Mouse (Mus musculus): ENCODE results near the gene Ngf. TPM values are rescaled to one million over a fixed set of nuclear protein-coding genes. Genes with fewer than 3 reads are reported as not detected.

Gene Ngf
- polyA plus RNA-seq, 1 experiment from 2014 or later: 0.23 TPM

DNA sequence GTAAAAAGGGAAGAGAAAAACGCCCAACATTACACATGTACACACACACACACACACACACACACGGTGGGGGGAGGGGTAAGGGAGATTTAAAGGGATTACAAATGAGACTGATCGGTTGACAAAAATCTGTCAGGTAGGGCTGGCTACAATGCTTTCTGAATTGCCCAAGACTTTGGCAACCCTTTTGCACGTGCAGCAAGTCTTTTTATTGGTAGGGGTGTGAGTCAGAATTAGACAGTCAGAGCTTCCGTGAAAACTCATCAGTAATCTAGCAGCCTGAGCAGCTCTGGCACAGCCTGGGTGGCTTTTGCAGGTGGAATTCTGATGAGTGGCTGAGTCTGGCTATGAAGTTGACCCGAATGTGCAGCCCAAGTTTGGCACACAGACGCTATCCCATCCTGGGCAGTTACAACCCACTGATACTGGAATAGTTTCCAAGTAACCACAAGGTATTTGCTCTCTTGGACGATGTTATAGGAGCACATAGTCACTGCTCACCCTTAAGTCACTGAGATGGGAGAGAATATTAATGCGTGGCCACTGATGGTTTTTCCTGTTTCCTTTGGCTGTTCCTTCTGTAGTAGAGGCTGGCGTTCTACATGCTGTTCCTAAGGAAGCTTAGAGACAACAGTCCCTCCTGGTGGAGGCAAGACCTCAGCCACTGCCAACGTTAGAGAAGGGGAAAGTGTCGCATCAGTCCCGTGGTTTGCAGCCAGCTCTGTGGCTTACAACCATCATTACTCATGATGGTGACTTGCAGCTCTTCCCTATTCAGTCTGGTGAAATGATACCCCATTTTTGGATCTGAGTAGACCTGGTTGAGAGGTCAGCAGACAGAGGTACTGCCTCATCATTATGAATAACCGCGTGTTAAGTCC is 4.8 kb downstream of the Ngf start:
- Histone ChIP-seq H3K36me3 (no peaks in the 10 kb centered on the region), H3K4me2 (replicated peaks) (no peak overlapping the region), H3K4me3 (replicated peaks) (no peak overlapping the region), H3K4me1 (replicated peaks) (peaks cover 10% of the 10 kb centered on the region), H3K27me3 (peaks cover 30% of the 10 kb centered on the region), H3K27ac (no peak overlapping the region), H3K9me3 (no peaks in the 10 kb centered on the region), H3K9ac (replicated peaks) (no peak overlapping the region)
- no peak for ATAC-seq
- 84% methylated on average over 15 of the region's 15 CpGs for WGBS

GRCm38 (mm10) chr3:102477917-102478694 is 8.4 kb downstream of the Ngf start:
- Histone ChIP-seq H3K4me2 (replicated peaks) (no peak overlapping the region), H3K27ac (no peak overlapping the region), H3K36me3 (no peaks in the 10 kb centered on the region), H3K9ac (replicated peaks) (no peak overlapping the region), H3K4me1 (replicated peaks) (no peaks in the 10 kb centered on the region), H3K27me3 (no peaks in the 10 kb centered on the region), H3K4me3 (replicated peaks) (no peak overlapping the region), H3K9me3 (no peaks in the 10 kb centered on the region)
- ATAC-seq: no peak
- WGBS: 90% methylated on average over 12 of the region's 12 CpGs

GRCm38 (mm10) chr3:102490393-102491123 is 20.8 kb downstream of the Ngf start:
- H3K9me3 ChIP-seq: no peaks in the 10 kb centered on the region
- ATAC-seq: no peak
- no peaks in the 10 kb centered on the region for H3K4me1 ChIP-seq (replicated peaks)
- H3K36me3 ChIP-seq: no peaks in the 10 kb centered on the region
- WGBS: 81% methylated on average over 14 of the region's 14 CpGs
- H3K9ac ChIP-seq (replicated peaks): no peak overlapping the region
- H3K4me2 ChIP-seq (replicated peaks): no peak overlapping the region
- no peak overlapping the region for H3K4me3 ChIP-seq (replicated peaks)
- no peak overlapping the region for H3K27ac ChIP-seq
- no peaks in the 10 kb centered on the region for H3K27me3 ChIP-seq

DNA sequence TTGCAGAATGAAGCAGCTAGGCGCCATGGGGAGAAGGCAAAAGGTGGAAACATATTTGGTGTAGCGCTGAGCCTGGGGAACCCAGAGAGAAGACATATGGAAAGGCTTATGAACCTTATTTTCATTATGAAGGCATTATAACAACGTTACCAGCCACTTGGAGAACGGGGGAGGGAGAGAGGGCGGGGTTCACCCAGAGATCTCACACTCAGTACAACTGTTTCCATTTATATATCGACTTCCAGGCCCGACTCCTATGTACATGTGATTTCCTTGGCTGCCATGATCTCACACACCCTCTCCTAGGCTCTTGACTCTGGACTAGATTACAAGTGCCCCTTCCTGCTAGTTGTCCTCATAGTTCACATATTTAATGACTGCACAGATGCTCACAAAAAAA is 28.4 kb downstream of the Ngf start:
- Histone ChIP-seq H3K4me3 (replicated peaks) (no peak overlapping the region), H3K36me3 (no peaks in the 10 kb centered on the region), H3K4me1 (replicated peaks) (no peaks in the 10 kb centered on the region), H3K9ac (replicated peaks) (no peak overlapping the region), H3K4me2 (replicated peaks) (no peak overlapping the region), H3K9me3 (no peaks in the 10 kb centered on the region), H3K27me3 (no peaks in the 10 kb centered on the region), H3K27ac (no peak overlapping the region)
- ATAC-seq: no peak
- 87% methylated on average over 7 of the region's 7 CpGs for WGBS

- H3K4me3 ChIP-seq (replicated peaks): no peak overlapping the region
- ATAC-seq: no peak
- no peak overlapping the region for H3K9ac ChIP-seq (replicated peaks)
- no peaks in the 10 kb centered on the region for H3K4me1 ChIP-seq (replicated peaks)
- no peaks in the 10 kb centered on the region for H3K27me3 ChIP-seq
- H3K9me3 ChIP-seq: no peaks in the 10 kb centered on the region
- H3K4me2 ChIP-seq (replicated peaks): no peak overlapping the region
- H3K27ac ChIP-seq: no peak overlapping the region
- WGBS: 86% methylated on average over 6 of the region's 6 CpGs
- no peaks in the 10 kb centered on the region for H3K36me3 ChIP-seq
Measured at GRCm38 (mm10) chr3:102498931-102499330, 29.2 kb downstream of the Ngf start.

DNA sequence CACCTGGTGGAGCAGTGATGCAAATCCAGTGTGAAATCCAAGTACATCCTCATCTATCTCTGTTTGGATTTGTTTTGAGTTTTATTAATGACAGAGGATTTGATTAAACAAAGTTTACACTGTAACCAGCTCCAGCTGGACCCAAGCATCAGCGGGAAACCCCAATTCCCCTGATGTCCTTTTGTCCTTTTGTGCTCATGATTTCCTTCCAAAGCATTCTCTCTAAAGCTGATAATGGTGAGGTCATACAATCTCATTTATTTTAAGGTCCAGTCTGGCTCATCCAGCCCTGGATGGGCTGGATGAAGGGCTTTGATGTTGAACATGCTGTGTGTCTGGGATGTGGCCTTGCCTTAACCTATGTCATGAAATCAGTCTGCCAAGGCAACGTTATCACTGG is 30.3 kb downstream of the Ngf start:
- ATAC-seq: no peak
- Histone ChIP-seq H3K9me3 (no peaks in the 10 kb centered on the region), H3K9ac (replicated peaks) (no peak overlapping the region), H3K27ac (no peak overlapping the region), H3K27me3 (no peaks in the 10 kb centered on the region), H3K4me3 (replicated peaks) (no peak overlapping the region), H3K36me3 (no peaks in the 10 kb centered on the region), H3K4me1 (replicated peaks) (no peaks in the 10 kb centered on the region), H3K4me2 (replicated peaks) (no peak overlapping the region)
- 79% methylated on average over 2 of the region's 2 CpGs for WGBS

- no peak overlapping the region for H3K4me3 ChIP-seq (replicated peaks)
- no peak overlapping the region for H3K9ac ChIP-seq (replicated peaks)
- H3K27me3 ChIP-seq: no peaks in the 10 kb centered on the region
- 78% methylated on average over 4 of the region's 4 CpGs for WGBS
- no peaks in the 10 kb centered on the region for H3K4me1 ChIP-seq (replicated peaks)
- H3K9me3 ChIP-seq: no peaks in the 10 kb centered on the region
- no peaks in the 10 kb centered on the region for H3K36me3 ChIP-seq
- H3K4me2 ChIP-seq (replicated peaks): no peak overlapping the region
- ATAC-seq: no peak
- no peak overlapping the region for H3K27ac ChIP-seq
Measured at GRCm38 (mm10) chr3:102501186-102501585, 31.5 kb downstream of the Ngf start.

DNA sequence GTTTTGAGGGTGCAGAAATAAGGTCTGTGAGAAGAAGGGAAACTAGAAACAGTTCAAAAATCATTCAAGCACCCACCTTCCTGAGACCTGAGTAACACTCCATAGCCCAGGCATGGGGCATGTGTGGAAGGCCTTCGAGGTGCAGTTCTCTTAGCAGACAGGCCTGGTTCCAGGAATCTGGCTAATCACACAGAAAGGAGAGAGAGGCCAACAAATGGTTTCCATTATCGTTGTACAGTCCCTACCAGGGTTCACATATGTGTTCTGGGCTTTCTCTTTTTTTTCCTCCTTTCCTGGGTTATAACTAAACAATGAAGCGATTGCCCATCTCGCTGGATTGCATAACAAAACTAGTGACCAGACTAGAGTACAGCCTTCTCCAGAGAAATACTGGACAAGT is 35.4 kb downstream of the Ngf start:
- Histone ChIP-seq H3K36me3 (no peaks in the 10 kb centered on the region), H3K4me1 (replicated peaks) (peaks cover 6% of the 10 kb centered on the region; the same call in 1 of the 2 replicates), H3K4me3 (replicated peaks) (no peak overlapping the region), H3K9me3 (no peaks in the 10 kb centered on the region), H3K9ac (replicated peaks) (no peak overlapping the region), H3K4me2 (replicated peaks) (no peak overlapping the region), H3K27ac (no peak overlapping the region), H3K27me3 (no peaks in the 10 kb centered on the region)
- WGBS: 95% methylated on average over 4 of the region's 4 CpGs
- ATAC-seq: no peak

DNA sequence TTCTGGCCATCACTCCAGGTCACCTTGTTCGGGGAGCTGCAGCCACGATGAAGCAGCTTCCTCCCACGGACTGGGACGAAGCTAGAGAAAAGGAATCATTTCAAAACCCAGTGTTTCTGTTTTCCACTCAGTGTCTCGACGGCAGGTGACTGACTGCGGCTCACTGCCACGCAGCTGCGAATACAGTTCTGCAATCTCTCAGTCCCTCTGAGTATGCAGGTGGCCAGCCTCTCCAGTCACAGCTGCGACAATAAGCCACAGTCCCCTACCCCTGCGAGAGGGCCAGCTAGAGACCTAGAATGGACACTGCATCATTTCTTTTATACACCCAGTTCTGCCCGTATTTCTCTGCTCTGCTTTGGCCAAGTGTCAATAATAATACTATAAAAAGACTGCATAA is 36.3 kb downstream of the Ngf start:
- no peak for ATAC-seq
- Histone ChIP-seq H3K9me3 (no peaks in the 10 kb centered on the region), H3K4me2 (replicated peaks) (no peak overlapping the region), H3K4me3 (replicated peaks) (no peak overlapping the region), H3K27ac (no peak overlapping the region), H3K9ac (replicated peaks) (no peak overlapping the region), H3K27me3 (no peaks in the 10 kb centered on the region), H3K4me1 (replicated peaks) (peaks cover 6% of the 10 kb centered on the region; the same call in 1 of the 2 replicates), H3K36me3 (no peaks in the 10 kb centered on the region)
- WGBS: 75% methylated on average over 12 of the region's 12 CpGs

- Histone ChIP-seq H3K9me3 (no peaks in the 10 kb centered on the region), H3K4me1 (replicated peaks) (peaks cover 6% of the 10 kb centered on the region; the same call in 1 of the 2 replicates), H3K9ac (replicated peaks) (no peak overlapping the region), H3K27me3 (no peaks in the 10 kb centered on the region), H3K4me3 (replicated peaks) (no peak overlapping the region), H3K36me3 (no peaks in the 10 kb centered on the region), H3K4me2 (replicated peaks) (no peak overlapping the region), H3K27ac (no peak overlapping the region)
- ATAC-seq: no peak
- WGBS: 80% methylated on average over 8 of the region's 8 CpGs
Measured at GRCm38 (mm10) chr3:102507666-102508260, 38.0 kb downstream of the Ngf start.

GRCm38 (mm10) chr3:102508455-102508854 is 38.7 kb downstream of the Ngf start:
- no peak overlapping the region for H3K9ac ChIP-seq (replicated peaks)
- no peak for ATAC-seq
- no peaks in the 10 kb centered on the region for H3K9me3 ChIP-seq
- H3K4me1 ChIP-seq (replicated peaks): peaks cover 6% of the 10 kb centered on the region; the same call in 1 of the 2 replicates
- no peak overlapping the region for H3K4me2 ChIP-seq (replicated peaks)
- no peak overlapping the region for H3K4me3 ChIP-seq (replicated peaks)
- no peaks in the 10 kb centered on the region for H3K27me3 ChIP-seq
- no peak overlapping the region for H3K27ac ChIP-seq
- H3K36me3 ChIP-seq: no peaks in the 10 kb centered on the region
- WGBS: 29% methylated on average over 9 of the region's 9 CpGs

All from midbrain, embryonic 13.5 days (tissue).